Mouse (Mus musculus): ENCODE measurements at regions not wholly inside any gene's neighbourhood (a gene's known extent, or its start where the extent isn't known, plus 50 kb on each side); places are given as distances from the start of the nearest gene placed in this dataset.

- no peak for TF ChIP-seq CTCF (IDR thresholded peaks at IDR 0.05; ENCODE audit: borderline replicate concordance, insufficient read depth, low read length)
- no peak for TF ChIP-seq POLR2A (IDR thresholded peaks at IDR 0.05; ENCODE audit: low read depth, low read length)
Measured at GRCm38 (mm10) chr3:150328811-150329210, 1108.9 kb upstream of the Adgrl4 start.
